Mouse (Mus musculus) CD4-positive, CD25-positive, alpha-beta regulatory T cell, adult 4 months (primary cell): ENCODE results near the gene Sds. TPM values are rescaled to one million over a fixed set of nuclear protein-coding genes. Genes with fewer than 3 reads are reported as not detected.

Source experiments
- ATAC-seq: one replicate; pipeline ENCODE4 v1.8.0; 2017
- polyA plus RNA-seq, 2 experiments: library from polyadenylated mRNA; unstranded; fragments of 100-300 nt; shearing (Covaris generic); gene quantifications; one replicate each; pipeline ENCODE4 v1.2.1; 2017

The Sds gene
- polyA plus RNA-seq, 2 experiments from 2014 or later = not detected

GRCm38 (mm10) chr5:120517552-120517951, 41.2 kb downstream of the Sds start:
- no peak for ATAC-seq

GRCm38 (mm10) chr5:120522649-120523048, 46.3 kb downstream of the Sds start:
- ATAC-seq = no peak

GRCm38 (mm10) chr5:120524736-120525135, 48.4 kb downstream of the Sds start:
- no peak for ATAC-seq

GRCm38 (mm10) chr5:120525737-120526136, 49.4 kb downstream of the Sds start:
- no peak for ATAC-seq

- ATAC-seq = no peak
These were observed 50.0 kb downstream of the Sds start for GRCm38 (mm10) chr5:120526311-120526710.

GRCm38 (mm10) chr5:120527296-120527964, 51.1 kb downstream of the Sds start:
- ATAC-seq = no peak

GRCm38 (mm10) chr5:120531631-120532030, 55.3 kb downstream of the Sds start:
- ATAC-seq = no peak

Other genes with a start within 250 kb of the Sds start
- gene Lhx5, start 44.8 kb upstream of the Sds start, polyA plus RNA-seq = not detected
- not detected for gene Sdsl, start 3.7 kb upstream of the Sds start, polyA plus RNA-seq
- 1 to 10 TPM; 4.5 to 5.1 TPM for gene Plbd2, start 27.1 kb downstream of the Sds start, polyA plus RNA-seq
- 10 to 100 TPM in 1 of 2 experiments, 1 to 10 TPM in 1; 6.4 to 11.7 TPM for gene Slc8b1, start 34.6 kb downstream of the Sds start, polyA plus RNA-seq
- 10 to 100 TPM; 14.7 to 17.4 TPM for gene Tpcn1, start 112.1 kb downstream of the Sds start, polyA plus RNA-seq
- gene Iqcd, start 112.5 kb downstream of the Sds start, polyA plus RNA-seq = 1 to 10 TPM in 1 of 2 experiments, under 1 TPM in 1; 0.40 to 1.1 TPM
- gene Rita1, start 136.1 kb downstream of the Sds start, polyA plus RNA-seq = 1 to 10 TPM; 2.2 to 6.3 TPM
- 10 to 100 TPM; 14.4 to 18.6 TPM for gene Ddx54, start 136.2 kb downstream of the Sds start, polyA plus RNA-seq
- gene Cfap73, start 157.7 kb downstream of the Sds start, polyA plus RNA-seq = not detected
- 10 to 100 TPM in 1 of 2 experiments, 1 to 10 TPM in 1; 7.2 to 15.4 TPM for gene Rasal1, start 172.3 kb downstream of the Sds start, polyA plus RNA-seq
- 10 to 100 TPM; 33.4 to 47.7 TPM for gene Dtx1, start 235.4 kb downstream of the Sds start, polyA plus RNA-seq